ENCODE assay signal across 16 mouse cellular contexts in genomic region chr10:20490775-20491174, GRCm38 (mm10).
A peak's percentile ranks its signal among the peaks of the same experiment; 100 is the strongest.
DNase-seq lines count a peak whose midpoint lies in the region; ATAC-seq and TF ChIP-seq lines count a peak whose summit lies in the region.
"Had no signal": no experiment of that assay in that cellular context is flagged by ENCODE, and none has a peak within 500 bp of the region (broad histone marks: within the 10 kb centered on the region; RNA-seq: fewer than 3 reads in every experiment).

No protein-coding gene starts in this region.

- peak; percentile 32 for DNase-seq in CD4-positive, CD25-positive, alpha-beta regulatory T cell, adult 2 months (ENCODE audit: low read depth, low spot score)
- no peak for DNase-seq in layer of hippocampus, adult 2 months (ENCODE audit: low spot score in 2 of 2)
- DNase-seq in layer of hippocampus, postnatal 10 days (ENCODE audit: low spot score in 2 of 2): no peak
- peak; percentile 25 for DNase-seq in ES-CJ7 (ENCODE audit: low read depth, low spot score)
- DNase-seq in retina, embryonic 14.5 days (ENCODE audit: low spot score): peak; percentile 16
- DNase-seq in layer of hippocampus, adult 11-12 months (ENCODE audit: low spot score): no peak
- DNase-seq: adrenal gland, adult 2 months; cerebellum, adult 2 months; forebrain, postnatal 0 days; gastrocnemius, postnatal 36 days; kidney, postnatal 14 days had no signal

- no peak overlapping the region for H3K4me3 ChIP-seq in layer of hippocampus, adult 2 months
- H3K4me3 ChIP-seq: hindbrain, embryonic 12.5 days; liver, embryonic 15.5 days; midbrain, embryonic 12.5 days had no signal

- ATAC-seq in CD4-positive, CD25-positive, alpha-beta regulatory T cell, adult 4 months: no peak
- ATAC-seq in monocyte, adult 5-6 weeks (replicated peaks; ENCODE audit: insufficient number of reproducible peaks, low FRiP score, low TSS enrichment, poor library complexity, severe bottlenecking): no peak
- ATAC-seq: forebrain, postnatal 0 days had no signal

- peak; percentile 47 for TF ChIP-seq CTCF in layer of hippocampus, adult 2 months (conservative IDR thresholded peaks at IDR 0.05)

- H3K27ac ChIP-seq in layer of hippocampus, adult 2 months: no peak overlapping the region
- H3K27ac ChIP-seq: hindbrain, embryonic 12.5 days; liver, embryonic 15.5 days; midbrain, embryonic 12.5 days had no signal

Comparison
In these comparisons a context has a peak if more than half of its experiments do, and no peak if none do; other contexts are left out.
1. DNase-seq: peak in CD4-positive, CD25-positive, alpha-beta regulatory T cell, adult 2 months (single experiment), ES-CJ7 (single experiment) and retina, embryonic 14.5 days (single experiment); none in layer of hippocampus, adult 2 months (0 of 2), layer of hippocampus, postnatal 10 days (0 of 2) and layer of hippocampus, adult 11-12 months (single experiment).